Mouse (Mus musculus) spleen, adult 2 months (tissue): Measurements from ENCODE around the gene Iqgap2. TPM values are rescaled to one million over a fixed set of nuclear protein-coding genes. Genes with fewer than 3 reads are reported as not detected.
A peak's percentile ranks its signal among the peaks of the same experiment; 100 is the strongest.

ENCODE experiments used
- DNase-seq, 2 experiments: peaks; one replicate each; pipeline versions ENCODE4 v3.0.0 to v3.0.0-alpha.2; 2012 to 2021; ENCODE audit warnings: low spot score in 2 of 2, low read depth in 1 of 2
- H3K27ac ChIP-seq: fragments of 200-500 bp; 2 replicates; pipeline ENCODE4 v1.5.1; 2012; ENCODE audit warnings: low read length, inconsistent platforms; ENCODE audit not compliant: insufficient read depth
- H3K27me3 ChIP-seq: fragments of 200-500 bp; 2 replicates; pipeline ENCODE4 v1.6.1; 2012; ENCODE audit warnings: mild to moderate bottlenecking, moderate library complexity, low read length, inconsistent platforms; ENCODE audit not compliant: control insufficient read depth, insufficient read depth
- H3K36me3 ChIP-seq: fragments of 200-500 bp; 2 replicates; pipeline ENCODE4 v1.6.1; 2012; ENCODE audit warnings: mild to moderate bottlenecking, low read length, inconsistent platforms; ENCODE audit not compliant: control insufficient read depth, insufficient read depth
- H3K4me1 ChIP-seq: fragments of 200-500 bp; 2 replicates; pipeline ENCODE4 v1.6.1; 2011; ENCODE audit warnings: inconsistent platforms; ENCODE audit not compliant: control insufficient read depth, insufficient read depth, insufficient read length
- H3K4me3 ChIP-seq: fragments of 200-500 bp; 2 replicates; pipeline ENCODE4 v1.5.1; 2011; ENCODE audit warnings: mild to moderate bottlenecking, inconsistent platforms; ENCODE audit not compliant: insufficient read depth, insufficient read length; ENCODE audit errors: extremely low read depth
- CTCF ChIP-seq: fragments of 200-500 bp; IDR thresholded peaks from 2 replicates; pipeline ENCODE4 v1.5.1; 2011; ENCODE audit warnings: mild to moderate bottlenecking, inconsistent platforms; ENCODE audit not compliant: insufficient read depth, insufficient read length, insufficient replicate concordance; ENCODE audit errors: extremely low read depth
- POLR2A ChIP-seq: fragments of 200-500 bp; IDR thresholded peaks from 2 replicates; pipeline ENCODE4 v1.6.1; 2011; ENCODE audit warnings: low read depth, low read length, inconsistent platforms
- WGBS: fragments of 180-500 bp; shearing (Covaris S2); methylation state at CpG from one replicate; pipeline ENCODE4 v1.1.7; 2018; 5-methylcytosine and 5-hydroxymethylcytosine counted together
- polyA plus RNA-seq: library from polyadenylated mRNA; depleted of rRNA; stranded (reverse); fragments of >200 nt; gene quantifications from 2 replicates; pipeline ENCODE4 v1.2.3, GENCODE M21; 2012

The Iqgap2 gene
- polyA plus RNA-seq, 1 experiment, result 2.1 TPM

- DNase-seq, result no peak
- Histone ChIP-seq H3K27me3 (no peaks in the 10 kb centered on the region), H3K4me3 (no peak overlapping the region), H3K4me1 (no peaks in the 10 kb centered on the region; the same call in 1 of the 2 replicates), H3K36me3 (no peaks in the 10 kb centered on the region), H3K27ac (no peak overlapping the region)
- no peak for TF ChIP-seq POLR2A
- no peak for TF ChIP-seq CTCF
- 94% methylated on average over 9 of the region's 9 CpGs for WGBS
Observed at GRCm38 (mm10) chr13:95696120-95696653, 195.5 kb downstream of the Iqgap2 start.

GRCm38 (mm10) chr13:95692201-95692600, 199.5 kb downstream of the Iqgap2 start:
- no peak for DNase-seq
- no peaks in the 10 kb centered on the region for H3K36me3 ChIP-seq
- no peak overlapping the region for H3K27ac ChIP-seq
- no peak overlapping the region for H3K4me3 ChIP-seq
- no peak for TF ChIP-seq POLR2A
- no peak for TF ChIP-seq CTCF
- 89% methylated on average over 8 of the region's 8 CpGs for WGBS
- H3K27me3 ChIP-seq, result no peaks in the 10 kb centered on the region
- no peaks in the 10 kb centered on the region; the same call in 1 of the 2 replicates for H3K4me1 ChIP-seq

- no peak for TF ChIP-seq POLR2A
- no peak for DNase-seq
- 64% methylated on average over 1 of the region's 1 CpGs for WGBS
- Histone ChIP-seq H3K27ac (no peak overlapping the region), H3K4me1 (peaks cover 17% of the 10 kb centered on the region), H3K36me3 (no peaks in the 10 kb centered on the region), H3K4me3 (no peak overlapping the region), H3K27me3 (no peaks in the 10 kb centered on the region)
Observed at GRCm38 (mm10) chr13:95688576-95688975, 203.1 kb downstream of the Iqgap2 start.

GRCm38 (mm10) chr13:95685736-95686135, 206.0 kb downstream of the Iqgap2 start:
- Histone ChIP-seq H3K4me1 (peaks cover 17% of the 10 kb centered on the region), H3K27ac (no peak overlapping the region), H3K4me3 (no peak overlapping the region), H3K36me3 (no peaks in the 10 kb centered on the region), H3K27me3 (no peaks in the 10 kb centered on the region)
- WGBS, result 9% methylated on average over 5 of the region's 5 CpGs
- peak; percentile 65 to 84 for DNase-seq
- TF ChIP-seq CTCF (no peak), POLR2A (no peak)

GRCm38 (mm10) chr13:95684656-95685244, 207.0 kb downstream of the Iqgap2 start:
- H3K27ac ChIP-seq, result no peak overlapping the region
- H3K36me3 ChIP-seq, result no peaks in the 10 kb centered on the region
- H3K27me3 ChIP-seq, result no peaks in the 10 kb centered on the region
- no peak overlapping the region for H3K4me3 ChIP-seq
- 61% methylated on average over 9 of the region's 9 CpGs for WGBS
- peak in 1 of 2 experiments; percentile 10 for DNase-seq
- H3K4me1 ChIP-seq, result peaks cover 17% of the 10 kb centered on the region
- no peak for TF ChIP-seq POLR2A
- TF ChIP-seq CTCF, result no peak

GRCm38 (mm10) chr13:95679491-95679941, 212.2 kb downstream of the Iqgap2 start:
- no peak for DNase-seq
- TF ChIP-seq POLR2A (no peak), CTCF (no peak)
- H3K4me1 ChIP-seq, result peaks cover 4% of the 10 kb centered on the region; the same call in 1 of the 2 replicates
- H3K36me3 ChIP-seq, result no peaks in the 10 kb centered on the region
- peak overlapping the region; percentile 29; the same call in 1 of the 2 replicates for H3K27ac ChIP-seq
- no peaks in the 10 kb centered on the region for H3K27me3 ChIP-seq
- WGBS, result 84% methylated on average over 4 of the region's 4 CpGs
- H3K4me3 ChIP-seq, result no peak overlapping the region

GRCm38 (mm10) chr13:95679078-95679477, 212.6 kb downstream of the Iqgap2 start:
- 74% methylated on average over 5 of the region's 5 CpGs for WGBS
- Histone ChIP-seq H3K27ac (no peak overlapping the region), H3K4me1 (0 out of 2 replicates have a peak, but pooled peaks cover 1% of the 10 kb centered on the region), H3K27me3 (no peaks in the 10 kb centered on the region), H3K36me3 (no peaks in the 10 kb centered on the region), H3K4me3 (no peak overlapping the region)
- DNase-seq, result no peak
- TF ChIP-seq POLR2A (no peak), CTCF (no peak)

GRCm38 (mm10) chr13:95672372-95672771, 219.3 kb downstream of the Iqgap2 start:
- H3K36me3 ChIP-seq, result 0 out of 2 replicates have a peak, but pooled peaks cover 2% of the 10 kb centered on the region
- no peak for DNase-seq
- no peaks in the 10 kb centered on the region for H3K27me3 ChIP-seq
- no peak overlapping the region for H3K27ac ChIP-seq
- WGBS, result 78% methylated on average over 7 of the region's 7 CpGs
- no peak for TF ChIP-seq CTCF
- no peaks in the 10 kb centered on the region for H3K4me1 ChIP-seq
- H3K4me3 ChIP-seq, result no peak overlapping the region
